In genomic region chr9:71484871-71485474, GRCm38 (mm10) we compare ENCODE assay signal across 8 mouse cellular contexts. TPM values are rescaled to one million over a fixed set of nuclear protein-coding genes. Genes with fewer than 3 reads are reported as not detected.
DNase-seq lines count a peak whose midpoint lies in the region; ATAC-seq and TF ChIP-seq lines count a peak whose summit lies in the region.

No protein-coding gene starts in this region.

- TF ChIP-seq CTCF in MEL (IDR thresholded peaks at IDR 0.05 in 2 of 3, conservative IDR thresholded peaks at IDR 0.05 in 1 of 3; ENCODE audit: control insufficient read depth in 1 of 3, insufficient read depth in 1 of 3, low read depth in 2 of 3, low read length in 3 of 3, poor library complexity in 1 of 3, severe bottlenecking in 1 of 3): no peak

- intact Hi-C loops in heart, postnatal 14 days (cut with DNase I): loop anchor here (5.0 kb wide), 1 partner anchor 132 kb away; no protein-coding TSS in a partner anchor

- WGBS in heart, embryonic 15.5 days: 1% methylated on average over 14 of the region's 14 CpGs
- 3% methylated on average over 14 of the region's 14 CpGs for WGBS in hindbrain, embryonic 10.5 days
- WGBS in macrophage (ENCODE audit: missing documents): 3% methylated on average over 14 of the region's 14 CpGs

- no peak for TF ChIP-seq RAD21 in MEL (IDR thresholded peaks at IDR 0.05; ENCODE audit: low read depth, low read length)

- no peaks in the 10 kb centered on the region for H3K9me3 ChIP-seq in heart, embryonic 15.5 days (replicated peaks)
- H3K9me3 ChIP-seq in MEL (replicated peaks; ENCODE audit: insufficient read depth, low read length): no peaks in the 10 kb centered on the region
- H3K9me3 ChIP-seq in hindbrain, embryonic 10.5 days: no peaks in the 10 kb centered on the region

- H3K4me1 ChIP-seq in heart, embryonic 15.5 days (replicated peaks): peaks cover 18% of the 10 kb centered on the region
- H3K4me1 ChIP-seq in MEL (ENCODE audit: control insufficient read depth in 1 of 2, insufficient read depth in 2 of 2, low read length in 2 of 2): peaks cover 2 to 6% of the 10 kb centered on the region in 2 experiments; a peak in 1 of 4 replicates
- H3K4me1 ChIP-seq in hindbrain, embryonic 10.5 days (replicated peaks): peaks cover 19% of the 10 kb centered on the region

- peak overlapping the region; percentile 72 for H3K4me2 ChIP-seq in heart, embryonic 15.5 days

- H3K27me3 ChIP-seq in heart, embryonic 15.5 days: no peaks in the 10 kb centered on the region
- peaks cover 0 to 6% of the 10 kb centered on the region in 2 experiments; a peak in 2 of 4 replicates for H3K27me3 ChIP-seq in MEL (ENCODE audit: control insufficient read depth in 1 of 2, insufficient read depth in 2 of 2, low read length in 2 of 2)
- peaks cover 7% of the 10 kb centered on the region; the same call in 1 of the 2 replicates for H3K27me3 ChIP-seq in hindbrain, embryonic 10.5 days (ENCODE audit: insufficient read depth, poor library complexity, severe bottlenecking)

- peak overlapping the region; percentile 91 for H3K4me3 ChIP-seq in heart, embryonic 15.5 days
- H3K4me3 ChIP-seq in MEL (ENCODE audit: control insufficient read depth in 1 of 2, insufficient read depth in 1 of 2, low read depth in 2 of 2, low read length in 2 of 2): peak overlapping the region; percentile 79 to 100
- H3K4me3 ChIP-seq in hindbrain, embryonic 10.5 days: peak overlapping the region; percentile 97
- peak overlapping the region; percentile 78 for H3K4me3 ChIP-seq in macrophage (ENCODE audit: inconsistent target)

- peaks cover 29% of the 10 kb centered on the region for H3K79me2 ChIP-seq in MEL (ENCODE audit: control insufficient read depth, insufficient read depth, low read length, poor library complexity)
- peaks cover 42% of the 10 kb centered on the region for H3K79me2 ChIP-seq in macrophage (ENCODE audit: inconsistent target)

- no peak for ATAC-seq in heart, embryonic 15.5 days (replicated peaks; ENCODE audit: insufficient number of reproducible peaks, insufficient read depth, low FRiP score, low read depth)

- TF ChIP-seq EP300 in MEL (IDR thresholded peaks at IDR 0.05; ENCODE audit: low read depth in 1 of 2, low read length in 2 of 2): no peak

- DNase-seq in heart, postnatal 14 days: no peak
- peak; percentile 71 for DNase-seq in MEL (ENCODE audit: low read depth, low spot score)
- DNase-seq in hindbrain, embryonic 10.5 days (ENCODE audit: low spot score): no peak
- no peak for DNase-seq in spleen, adult 12 weeks (ENCODE audit: low spot score)
- DNase-seq in left cerebral cortex, adult 11 months (ENCODE audit: low spot score): no peak
- no peak for DNase-seq in retina, embryonic 14.5 days (ENCODE audit: low spot score)

- peaks cover 36% of the 10 kb centered on the region for H3K36me3 ChIP-seq in heart, embryonic 15.5 days
- H3K36me3 ChIP-seq in MEL (ENCODE audit: control insufficient read depth in 1 of 2, insufficient read depth in 2 of 2, low read length in 2 of 2) (peaks cover 15 to 40% of the 10 kb centered on the region in 2 experiments), macrophage (ENCODE audit: inconsistent target) (peaks cover 33% of the 10 kb centered on the region)
- peaks cover 42% of the 10 kb centered on the region for H3K36me3 ChIP-seq in hindbrain, embryonic 10.5 days

- TF ChIP-seq POLR2A in MEL (IDR thresholded peaks at IDR 0.05; ENCODE audit: control insufficient read depth in 1 of 2, insufficient read depth in 1 of 2, low read depth in 1 of 2, low read length in 2 of 2, poor library complexity in 1 of 2): no peak

- peak overlapping the region; percentile 98 for H3K27ac ChIP-seq in heart, embryonic 15.5 days
- H3K27ac ChIP-seq in MEL (ENCODE audit: control insufficient read depth, low read depth, low read length): peak overlapping the region; percentile 89
- peak overlapping the region; percentile 100 for H3K27ac ChIP-seq in hindbrain, embryonic 10.5 days
- H3K27ac ChIP-seq in macrophage: peak overlapping the region; percentile 55

- H3K9ac ChIP-seq in heart, embryonic 15.5 days: peak overlapping the region; percentile 100
- peak overlapping the region; percentile 100 for H3K9ac ChIP-seq in MEL (ENCODE audit: control insufficient read depth, low read depth, low read length, poor library complexity, severe bottlenecking)

TF ChIP-seq in MEL, 35 proteins besides CTCF, POLR2A, EP300 and RAD21:
- TF ChIP-seq UBTF (IDR thresholded peaks at IDR 0.05; ENCODE audit: borderline replicate concordance, insufficient read depth, low read depth, low read length): no peak
- TF ChIP-seq TAL1 (IDR thresholded peaks at IDR 0.05; ENCODE audit: low read length): no peak
- TF ChIP-seq ZKSCAN1 (IDR thresholded peaks at IDR 0.05; ENCODE audit: low read depth, low read length): no peak
- 0 out of 2 replicates have a peak, but pooled peaks have one; percentile 32 for TF ChIP-seq HCFC1 (IDR thresholded peaks at IDR 0.05; ENCODE audit: low read depth, low read length)
- TF ChIP-seq USF1 (IDR thresholded peaks at IDR 0.05; ENCODE audit: low read depth, low read length): no peak
- TF ChIP-seq MXI1 (IDR thresholded peaks at IDR 0.05; ENCODE audit: low read depth, low read length): no peak; the same call in 1 of the 2 replicates
- no peak for TF ChIP-seq JUND (IDR thresholded peaks at IDR 0.05; ENCODE audit: low read depth, low read length)
- no peak; the same call in 1 of the 2 replicates for TF ChIP-seq SIN3A (IDR thresholded peaks at IDR 0.05; ENCODE audit: low read length)
- no peak for TF ChIP-seq GATA1 (IDR thresholded peaks at IDR 0.05; ENCODE audit: low read depth, low read length)
- no peak for TF ChIP-seq TCF12 (IDR thresholded peaks at IDR 0.05; ENCODE audit: low read depth, low read length)
- TF ChIP-seq POLR2AphosphoS2 (IDR thresholded peaks at IDR 0.05; ENCODE audit: low read length): peak; percentile 16; the same call in 1 of the 2 replicates
- no peak for TF ChIP-seq ETS1 (IDR thresholded peaks at IDR 0.05; ENCODE audit: low read depth, low read length)
- TF ChIP-seq SMC3 (IDR thresholded peaks at IDR 0.05; ENCODE audit: low read depth, low read length): no peak
- peak; percentile 97 for TF ChIP-seq CHD1 (IDR thresholded peaks at IDR 0.05; ENCODE audit: low read depth, low read length)
- no peak for TF ChIP-seq CHD2 (IDR thresholded peaks at IDR 0.05; ENCODE audit: low read length)
- no peak for TF ChIP-seq MAZ (IDR thresholded peaks at IDR 0.05; ENCODE audit: low read depth, low read length)
- no peak for TF ChIP-seq POLR2AphosphoS5 (IDR thresholded peaks at IDR 0.05; ENCODE audit: borderline replicate concordance, low read depth, low read length)
- TF ChIP-seq TBP (IDR thresholded peaks at IDR 0.05; ENCODE audit: low read depth, low read length): 0 out of 2 replicates have a peak, but pooled peaks have one; percentile 35
TF ChIP-seq in MEL: peak in this region for 4.

RNA-seq across cellular contexts. Expression of gene Polr2m, which starts 0.8 kb away (rescaled TPM):
- polyA plus RNA-seq in heart, embryonic 15.5 days (2015; fragmentation: Nextera tagmentation; extraction: Ambion mirVana): 280 and 318 TPM in 2 replicates
- total RNA-seq in heart, postnatal 14 days (2021): 100 to 1,000 TPM; 258 to 261 TPM
- total RNA-seq in MEL (2012; rRNA removed): 146 and 155 TPM in 2 replicates
- 100 to 1,000 TPM; 217 to 624 TPM for polyA plus RNA-seq in MEL (2012; ENCODE audit: insufficient read depth in 1 of 2, insufficient read length in 2 of 2, low read depth in 1 of 2, low replicate concordance in 2 of 2, missing spikeins in 1 of 2)
- 528 and 549 TPM in 2 replicates for polyA plus RNA-seq in hindbrain, embryonic 10.5 days (2016; fragmentation: Nextera tagmentation; extraction: Ambion mirVana)
- total RNA-seq in macrophage (2018; cell fraction: chromatin; rRNA removed): 10 to 100 TPM; 12.5 to 37.5 (median 19.2) TPM
- 100 to 1,000 TPM in 2 of 26 experiments, 10 to 100 TPM in 24; 61.3 to 137 (median 80.4) TPM for total RNA-seq in macrophage (2018; cell fraction: cytosol; rRNA removed)
- 10 to 100 TPM; 24.8 to 54.1 (median 38.0) TPM for total RNA-seq in macrophage (2018; cell fraction: nucleus; rRNA removed)
- 82.4 to 87.6 TPM (median 82.5 TPM) in 3 replicates for polyA plus RNA-seq in macrophage (2018)
